Mouse (Mus musculus) heart, postnatal 0 days (tissue): ENCODE results near the gene Vwa5a. TPM values are rescaled to one million over a fixed set of nuclear protein-coding genes. Genes with fewer than 3 reads are reported as not detected.

Experiments used
- ATAC-seq: fragments of 200-750 bp; cut with Nextera tagmentation; 2 replicates; pipeline ENCODE4 v1.8.0; 2017; ENCODE audit warnings: low read depth, moderate number of reproducible peaks, moderate library complexity; ENCODE audit not compliant: insufficient read depth
- DNase-seq: peaks from one replicate; pipeline ENCODE4 v3.0.0-alpha.2; 2016; ENCODE audit warnings: low spot score
- H3K27ac ChIP-seq: fragments of 300-500 bp; sonication (generic); 2 replicates; pipeline ENCODE4 v1.5.1; 2014; ENCODE audit warnings: low read depth, mild to moderate bottlenecking
- H3K27me3 ChIP-seq: fragments of 300-500 bp; sonication (generic); 2 replicates; pipeline ENCODE4 v1.6.1; 2014; ENCODE audit warnings: low read length, mixed read lengths; ENCODE audit not compliant: control insufficient read depth, insufficient read depth
- H3K36me3 ChIP-seq: fragments of 300-500 bp; sonication (generic); replicated peaks from 2 replicates; pipeline ENCODE4 v1.6.1; 2014; ENCODE audit warnings: low read length, mixed read lengths; ENCODE audit not compliant: control insufficient read depth, insufficient read depth
- H3K4me1 ChIP-seq: fragments of 300-500 bp; sonication (generic); 2 replicates; pipeline ENCODE4 v1.6.1; 2014; ENCODE audit warnings: antibody characterized with exemption; ENCODE audit not compliant: control insufficient read depth, insufficient read depth
- H3K4me2 ChIP-seq: fragments of 300-500 bp; sonication (generic); 2 replicates; pipeline ENCODE4 v1.6.1; 2014; ENCODE audit warnings: low read depth, mild to moderate bottlenecking, low read length, moderate library complexity
- H3K4me3 ChIP-seq: fragments of 300-500 bp; sonication (generic); 2 replicates; pipeline ENCODE4 v1.5.1; 2014; ENCODE audit warnings: low read depth, low read length
- H3K9ac ChIP-seq: fragments of 300-500 bp; sonication (generic); replicated peaks from 2 replicates; pipeline ENCODE4 v1.6.1; 2014; ENCODE audit warnings: low read depth, low read length, mixed read lengths
- H3K9me3 ChIP-seq: fragments of 300-500 bp; sonication (generic); replicated peaks from 2 replicates; pipeline ENCODE4 v1.6.1; 2016; ENCODE audit warnings: low read length; ENCODE audit not compliant: control insufficient read depth
- CTCF ChIP-seq: IDR thresholded peaks from 2 replicates; pipeline ENCODE4 v1.5.1; 2016; ENCODE audit warnings: antibody characterized with exemption, control low read depth, low read depth
- EP300 ChIP-seq: IDR thresholded peaks from 2 replicates; pipeline ENCODE4 v1.6.1; 2016; ENCODE audit warnings: antibody characterized with exemption, low read depth
- WGBS: fragments of 180-500 bp; shearing (Covaris S2); extraction: QIAGEN DNeasy Blood & Tissue Kit; methylation state at CpG from one replicate; pipeline ENCODE4 v1.1.7; 2014; 5-methylcytosine and 5-hydroxymethylcytosine counted together
- polyA plus RNA-seq: library from polyadenylated mRNA; unstranded; fragments of >200 nt; fragmentation: Nextera tagmentation; extraction: Ambion mirVana; gene quantifications from 2 replicates; pipeline ENCODE4 v1.2.1, GENCODE M21; 2015
- total RNA-seq: library from RNA; depleted of rRNA; stranded (reverse); fragments of >200 nt; gene quantifications from 2 replicates; pipeline ENCODE4 v1.2.3, GENCODE M21; 2014; ENCODE audit warnings: low replicate concordance; rRNA removed

The Vwa5a gene
- total RNA-seq = 33.4 and 43.1 TPM in 2 replicates
- 17.1 and 18.5 TPM in 2 replicates for polyA plus RNA-seq

- H3K9ac ChIP-seq = peak within 1 kb of the TSS; percentile 78
- TF ChIP-seq EP300 (no peak), CTCF (no peak)
- peaks cover 9% of the 10 kb centered on the region; the same call in 1 of the 2 replicates for H3K4me1 ChIP-seq
- DNase-seq = peak; percentile 89
- peak within 1 kb of the TSS; percentile 90 for H3K27ac ChIP-seq
- H3K4me3 ChIP-seq = peak within 1 kb of the TSS; percentile 89
- WGBS = 2% methylated on average over 4 of the region's 4 CpGs
- peak; percentile 85; the same call in 1 of the 2 replicates for ATAC-seq
- H3K27me3 ChIP-seq = no peaks in the 10 kb centered on the region
- no peaks in the 10 kb centered on the region for H3K9me3 ChIP-seq
- H3K36me3 ChIP-seq = peaks cover 9% of the 10 kb centered on the region
- peak within 1 kb of the TSS; percentile 69 for H3K4me2 ChIP-seq
Measured at GRCm38 (mm10) chr9:38718102-38718501, at the start of gene Vwa5a. TSS of gene Vwa5a (plus strand) at chr9:38718268.

- no peaks in the 10 kb centered on the region for H3K9me3 ChIP-seq
- TF ChIP-seq EP300 (no peak), CTCF (no peak)
- H3K36me3 ChIP-seq = no peaks in the 10 kb centered on the region
- H3K4me3 ChIP-seq = no peak overlapping the region
- no peak overlapping the region for H3K4me2 ChIP-seq
- H3K4me1 ChIP-seq = no peaks in the 10 kb centered on the region
- H3K9ac ChIP-seq = no peak overlapping the region
- no peaks in the 10 kb centered on the region for H3K27me3 ChIP-seq
- H3K27ac ChIP-seq = no peak overlapping the region
- 62% methylated on average over 2 of the region's 2 CpGs for WGBS
- DNase-seq (no peak), ATAC-seq (no peak)
Measured at GRCm38 (mm10) chr9:38672887-38673286, 45.2 kb upstream of the Vwa5a start.

GRCm38 (mm10) chr9:38674501-38674900, 43.6 kb upstream of the Vwa5a start, which contains the start of gene Olfr918:
TSS of gene Olfr918 (minus strand) at chr9:38674601.
- no peak for DNase-seq
- no peak for ATAC-seq
- 63% methylated on average over 2 of the region's 2 CpGs for WGBS
- Histone ChIP-seq H3K4me1 (no peaks in the 10 kb centered on the region), H3K4me2 (no peak within 1 kb of the TSS), H3K27ac (no peak within 1 kb of the TSS), H3K9me3 (no peaks in the 10 kb centered on the region), H3K36me3 (no peaks in the 10 kb centered on the region), H3K27me3 (no peaks in the 10 kb centered on the region), H3K9ac (no peak within 1 kb of the TSS), H3K4me3 (no peak within 1 kb of the TSS)
- TF ChIP-seq EP300 (no peak), CTCF (no peak)

- Histone ChIP-seq H3K27ac (peak overlapping the region; percentile 90), H3K27me3 (no peaks in the 10 kb centered on the region), H3K9ac (peak overlapping the region; percentile 78), H3K4me1 (peaks cover 9% of the 10 kb centered on the region; the same call in 1 of the 2 replicates), H3K4me3 (peak overlapping the region; percentile 89), H3K9me3 (no peaks in the 10 kb centered on the region), H3K4me2 (peak overlapping the region; percentile 69), H3K36me3 (peaks cover 17% of the 10 kb centered on the region)
- no peak for TF ChIP-seq EP300
- no peak for TF ChIP-seq CTCF
- peak; percentile 70 for ATAC-seq
- WGBS = 2% methylated on average over 3 of the region's 3 CpGs
- DNase-seq = peak; percentile 33
Measured at GRCm38 (mm10) chr9:38718927-38719441, 916 bp downstream of the Vwa5a start.

- Histone ChIP-seq H3K27ac (no peak overlapping the region), H3K4me2 (no peak overlapping the region), H3K9ac (no peak overlapping the region), H3K27me3 (no peaks in the 10 kb centered on the region), H3K36me3 (peaks cover 53% of the 10 kb centered on the region), H3K4me1 (peaks cover 8% of the 10 kb centered on the region; the same call in 1 of the 2 replicates), H3K4me3 (no peak overlapping the region), H3K9me3 (no peaks in the 10 kb centered on the region)
- 96% methylated on average over 1 of the region's 1 CpGs for WGBS
- ATAC-seq = no peak
- TF ChIP-seq CTCF (no peak), EP300 (no peak)
- no peak for DNase-seq
Measured at GRCm38 (mm10) chr9:38724044-38724443, 6.0 kb downstream of the Vwa5a start.

- Histone ChIP-seq H3K4me2 (no peak overlapping the region), H3K27me3 (no peaks in the 10 kb centered on the region), H3K9me3 (no peaks in the 10 kb centered on the region), H3K9ac (no peak overlapping the region), H3K36me3 (peaks cover 56% of the 10 kb centered on the region), H3K27ac (no peak overlapping the region), H3K4me1 (no peaks in the 10 kb centered on the region), H3K4me3 (no peak overlapping the region)
- WGBS = 81% methylated on average over 3 of the region's 3 CpGs
- ATAC-seq = no peak
- TF ChIP-seq CTCF = no peak
- no peak for TF ChIP-seq EP300
- DNase-seq = no peak
Measured at GRCm38 (mm10) chr9:38728218-38728617, 10.2 kb downstream of the Vwa5a start.
